Mouse (Mus musculus) megakaryocyte, embryonic 14.5 days (primary cell): Measurements from ENCODE around the gene Cnksr3. TPM values are rescaled to one million over a fixed set of nuclear protein-coding genes. Genes with fewer than 3 reads are reported as not detected.

Source experiments
- H3K27me3 ChIP-seq: replicated peaks from 2 replicates; pipeline ENCODE3; 2012; ENCODE audit warnings: inconsistent platforms
- H3K36me3 ChIP-seq: replicated peaks from 2 replicates; pipeline ENCODE3; 2012; ENCODE audit warnings: low read length, inconsistent platforms, mixed read lengths
- H3K4me1 ChIP-seq: 2 replicates; pipeline ENCODE4 v1.6.1; 2012; ENCODE audit warnings: inconsistent platforms
- H3K4me3 ChIP-seq: replicated peaks from 2 replicates; pipeline ENCODE3; 2012; ENCODE audit warnings: moderate library complexity, mild to moderate bottlenecking, inconsistent platforms
- H3K9me3 ChIP-seq: 2 replicates; pipeline ENCODE4 v1.6.1; 2012; ENCODE audit warnings: inconsistent platforms
- FLI1 ChIP-seq: IDR thresholded peaks from 2 replicates; pipeline ENCODE4 v1.6.1; 2012; ENCODE audit warnings: low read length, inconsistent platforms, mixed read lengths
- GATA1 ChIP-seq: IDR thresholded peaks from 3 replicates; pipeline ENCODE4 v1.6.1; 2012; ENCODE audit warnings: mixed read lengths, low read length, inconsistent platforms, borderline replicate concordance
- polyA plus RNA-seq: library from polyadenylated mRNA; stranded (reverse); fragments of >175 nt; gene quantifications from 2 replicates; pipeline ENCODE4 v1.2.3, GENCODE M21; 2012; ENCODE audit warnings: low replicate concordance; ENCODE audit not compliant: insufficient read depth

Cnksr3 gene
- polyA plus RNA-seq, 1 experiment: 14.8 TPM

DNA sequence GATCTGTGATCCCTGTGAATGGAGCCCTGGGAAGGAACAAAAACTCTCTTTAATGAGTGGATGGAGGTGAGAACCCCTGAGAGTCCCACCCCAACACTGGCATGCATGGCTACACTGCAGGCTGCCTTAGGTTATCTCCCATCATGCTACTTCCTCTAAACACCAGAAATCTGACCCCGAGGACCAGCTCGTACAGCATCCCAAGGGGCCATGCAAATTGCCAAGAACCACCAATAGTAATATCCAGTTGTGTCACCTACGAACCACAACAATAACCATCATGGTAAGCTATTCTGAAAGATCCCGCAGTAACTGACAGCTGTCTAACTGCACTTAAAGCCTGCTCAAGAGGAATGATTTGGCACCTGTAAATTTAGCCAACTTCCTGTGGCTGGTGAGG lies 59.1 kb downstream of the Cnksr3 start:
- no peak overlapping the region for H3K4me3 ChIP-seq
- TF ChIP-seq FLI1 (no peak), GATA1 (no peak)
- peaks cover 74% of the 10 kb centered on the region for H3K36me3 ChIP-seq
- no peaks in the 10 kb centered on the region for H3K27me3 ChIP-seq
- peaks cover 8% of the 10 kb centered on the region for H3K9me3 ChIP-seq
- H3K4me1 ChIP-seq: peaks cover 47% of the 10 kb centered on the region

DNA sequence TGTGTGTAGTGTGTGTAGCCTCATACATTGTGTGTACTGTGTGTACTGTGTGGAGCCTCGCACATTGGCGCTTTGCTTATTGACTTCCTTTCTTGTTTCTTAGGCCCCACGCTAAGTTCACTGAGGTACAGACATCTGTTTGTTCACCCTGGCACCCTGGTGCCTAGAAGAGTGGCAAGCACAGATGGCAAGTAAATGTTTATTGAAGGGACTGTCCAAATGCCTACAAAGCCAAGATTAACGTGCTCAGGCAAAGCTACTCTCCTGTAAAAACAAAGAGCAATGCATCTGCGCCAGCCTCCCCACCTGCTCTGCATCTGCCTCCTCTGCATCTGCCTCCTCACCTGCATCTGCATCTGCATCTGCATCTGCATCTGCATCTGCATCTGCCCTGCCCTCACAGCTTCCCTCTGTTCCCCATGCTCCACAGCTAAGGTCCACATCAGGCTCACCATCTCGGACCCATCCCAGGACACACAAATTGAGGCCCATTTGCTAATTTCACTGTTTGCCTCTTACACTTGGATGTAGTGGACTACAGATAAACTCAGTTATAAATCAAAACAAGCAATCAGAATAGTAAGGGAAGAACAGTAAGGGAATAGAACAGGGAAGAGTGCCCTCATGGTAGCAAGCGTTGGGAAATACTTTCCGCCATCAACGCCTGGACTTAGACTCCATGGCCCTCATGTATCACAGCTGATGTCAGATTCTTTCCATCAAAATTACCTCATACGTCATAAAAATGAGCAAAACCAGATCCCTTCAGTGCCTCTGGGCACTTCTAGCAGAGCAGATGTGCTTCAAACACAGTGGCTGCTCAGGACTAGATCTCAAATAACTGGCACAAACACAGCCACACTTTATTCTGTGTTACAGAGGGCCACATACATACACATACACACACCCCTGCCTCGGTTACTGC lies 62.1 kb downstream of the Cnksr3 start:
- H3K9me3 ChIP-seq: peaks cover under 1% of the 10 kb centered on the region; the same call in 1 of the 2 replicates
- no peak overlapping the region for H3K4me3 ChIP-seq
- H3K36me3 ChIP-seq: peaks cover 68% of the 10 kb centered on the region
- H3K27me3 ChIP-seq: no peaks in the 10 kb centered on the region
- no peak for TF ChIP-seq GATA1
- no peak for TF ChIP-seq FLI1
- peaks cover 58% of the 10 kb centered on the region for H3K4me1 ChIP-seq

DNA sequence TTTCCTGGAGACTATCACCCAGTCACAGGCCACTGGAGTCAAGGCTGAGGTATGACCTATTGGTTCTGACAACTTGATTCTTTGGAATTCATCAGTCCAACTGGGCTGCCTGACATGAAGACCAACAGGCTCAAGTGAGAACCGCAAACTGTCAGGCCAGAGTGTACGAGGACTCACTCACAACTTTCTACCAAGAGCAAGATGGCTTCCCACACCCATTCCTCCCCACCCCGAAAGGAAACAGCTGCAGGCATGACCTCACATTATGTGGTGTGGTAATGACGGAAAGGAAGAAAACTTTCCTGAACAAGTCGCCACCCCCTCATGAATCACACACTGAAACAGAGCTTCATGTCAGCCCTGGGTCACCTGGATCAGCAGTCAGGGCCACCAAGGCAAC lies 66.4 kb downstream of the Cnksr3 start:
- H3K4me1 ChIP-seq: peaks cover 72% of the 10 kb centered on the region

DNA sequence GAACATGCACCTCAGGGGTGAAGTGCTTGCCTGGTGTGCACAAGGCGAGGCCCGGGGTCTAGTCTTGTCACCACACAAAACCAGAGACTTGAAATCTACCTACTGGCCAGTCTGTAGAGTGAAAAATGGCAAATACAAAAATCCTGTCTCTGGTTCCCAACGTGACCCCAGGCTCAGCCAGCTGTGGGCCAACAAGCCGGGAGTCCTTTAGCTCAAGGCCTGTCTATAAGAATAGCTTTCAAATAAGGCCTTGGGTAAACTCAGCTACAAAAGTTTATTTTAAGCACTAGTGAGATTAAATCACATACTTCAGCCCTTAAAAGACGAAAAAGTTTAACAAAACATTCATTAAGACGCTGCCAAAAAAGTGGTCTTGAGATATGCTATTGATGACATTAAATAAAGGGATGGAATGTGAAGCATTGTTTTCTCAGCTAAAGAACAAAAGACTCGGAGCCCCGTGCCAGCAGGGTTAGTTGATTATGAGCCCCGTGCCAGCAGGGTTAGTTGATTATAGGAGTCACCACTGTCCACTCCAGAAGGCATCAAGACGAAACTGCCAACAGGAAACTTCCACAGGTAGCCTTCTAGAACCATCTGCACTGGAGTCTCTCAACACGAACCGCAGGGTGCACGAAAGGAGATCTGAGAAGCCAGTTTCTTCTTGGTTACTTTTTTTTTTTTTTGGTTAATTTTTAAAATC lies 67.8 kb downstream of the Cnksr3 start:
- peaks cover 74% of the 10 kb centered on the region for H3K36me3 ChIP-seq
- no peak for TF ChIP-seq FLI1
- TF ChIP-seq GATA1: no peak
- H3K4me3 ChIP-seq: no peak overlapping the region
- H3K27me3 ChIP-seq: no peaks in the 10 kb centered on the region
- H3K9me3 ChIP-seq: no peaks in the 10 kb centered on the region
- peaks cover 82% of the 10 kb centered on the region for H3K4me1 ChIP-seq

More for the DNA sequence above, 66.4 kb downstream of the Cnksr3 start:
- H3K36me3 ChIP-seq: peaks cover 72% of the 10 kb centered on the region
- no peaks in the 10 kb centered on the region for H3K27me3 ChIP-seq
- H3K9me3 ChIP-seq: no peaks in the 10 kb centered on the region
- H3K4me3 ChIP-seq: peak overlapping the region; percentile 34
- TF ChIP-seq GATA1 (no peak), FLI1 (no peak)

GRCm38 (mm10) chr10:7142287-7142686 lies 69.8 kb downstream of the Cnksr3 start:
- Histone ChIP-seq H3K4me1 (peaks cover 67% of the 10 kb centered on the region), H3K9me3 (no peaks in the 10 kb centered on the region), H3K36me3 (peaks cover 85% of the 10 kb centered on the region), H3K27me3 (no peaks in the 10 kb centered on the region), H3K4me3 (no peak overlapping the region)
- TF ChIP-seq FLI1 (no peak), GATA1 (no peak)

DNA sequence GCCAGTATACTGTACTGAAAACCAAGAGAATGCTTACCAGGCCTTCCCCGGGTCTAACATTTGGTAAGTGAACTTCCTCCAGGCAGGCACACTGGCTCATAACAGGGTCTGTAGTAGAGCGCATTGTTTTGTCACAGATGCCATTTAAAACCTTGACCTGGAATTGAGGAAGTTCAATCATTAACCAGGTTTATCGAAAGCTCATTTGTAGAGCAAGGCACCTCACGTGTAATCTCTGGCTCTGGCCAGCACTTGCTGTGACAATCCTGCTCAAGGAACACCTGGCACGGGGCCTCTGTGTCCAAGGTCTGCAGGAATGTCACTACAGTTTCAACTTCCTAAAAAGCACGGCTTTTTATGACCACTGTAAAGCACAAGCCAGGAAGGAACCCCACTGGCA lies 71.8 kb downstream of the Cnksr3 start:
- TF ChIP-seq FLI1 (no peak), GATA1 (no peak)
- Histone ChIP-seq H3K4me1 (peaks cover 51% of the 10 kb centered on the region), H3K36me3 (peaks cover 89% of the 10 kb centered on the region)

DNA sequence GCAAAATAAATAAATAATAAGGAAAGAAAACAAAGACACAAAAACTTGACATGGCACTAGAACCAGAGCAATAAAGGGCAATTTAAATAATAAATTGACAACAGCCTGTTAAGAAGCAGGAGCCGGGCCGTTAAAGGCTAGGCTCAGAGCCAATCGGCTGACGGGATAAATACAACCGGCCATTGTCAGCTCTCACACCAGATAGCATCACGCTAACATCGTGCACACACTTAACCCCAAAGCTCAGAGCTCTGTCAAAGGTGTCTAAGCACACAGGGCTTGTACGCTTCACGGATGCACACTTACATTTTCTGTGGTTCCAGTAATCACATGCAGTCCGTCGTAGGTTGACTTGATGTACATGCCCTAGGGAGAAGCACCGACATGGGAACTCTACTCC lies 74.0 kb downstream of the Cnksr3 start:
- Histone ChIP-seq H3K4me1 (peaks cover 37% of the 10 kb centered on the region), H3K36me3 (peaks cover 93% of the 10 kb centered on the region), H3K27me3 (no peaks in the 10 kb centered on the region), H3K9me3 (no peaks in the 10 kb centered on the region), H3K4me3 (no peak overlapping the region)
- TF ChIP-seq FLI1 (no peak), GATA1 (no peak)

More for the DNA sequence above, 71.8 kb downstream of the Cnksr3 start:
- no peaks in the 10 kb centered on the region for H3K27me3 ChIP-seq
- H3K4me3 ChIP-seq: no peak overlapping the region
- no peaks in the 10 kb centered on the region for H3K9me3 ChIP-seq

DNA sequence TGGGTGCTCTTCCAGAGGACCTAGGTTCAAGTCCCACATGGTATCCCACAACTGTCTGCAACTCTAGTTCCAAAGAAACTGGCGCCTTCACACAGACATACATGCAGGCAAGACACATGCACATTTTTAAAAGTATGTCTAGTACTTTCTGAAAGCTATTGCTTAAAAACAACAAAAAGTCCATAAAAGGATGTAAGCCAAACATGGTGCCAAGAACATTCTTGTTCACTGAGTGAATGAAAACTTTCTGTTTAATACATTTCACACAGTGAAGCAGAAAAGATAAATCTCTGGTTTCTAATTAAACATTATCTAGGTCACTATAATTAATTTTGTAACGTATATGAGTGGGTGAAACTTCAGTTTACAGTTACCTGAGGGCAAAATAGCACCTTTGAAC lies 76.3 kb downstream of the Cnksr3 start:
- no peak for TF ChIP-seq FLI1
- no peak for TF ChIP-seq GATA1
- Histone ChIP-seq H3K9me3 (no peaks in the 10 kb centered on the region), H3K27me3 (no peaks in the 10 kb centered on the region), H3K36me3 (peaks cover 98% of the 10 kb centered on the region), H3K4me1 (peaks cover 15% of the 10 kb centered on the region), H3K4me3 (no peak overlapping the region)

GRCm38 (mm10) chr10:7133005-7133404 lies 79.0 kb downstream of the Cnksr3 start:
- Histone ChIP-seq H3K4me1 (peaks cover 18% of the 10 kb centered on the region), H3K36me3 (peaks cover 98% of the 10 kb centered on the region), H3K27me3 (no peaks in the 10 kb centered on the region), H3K9me3 (no peaks in the 10 kb centered on the region), H3K4me3 (no peak overlapping the region)
- no peak for TF ChIP-seq FLI1
- no peak for TF ChIP-seq GATA1

DNA sequence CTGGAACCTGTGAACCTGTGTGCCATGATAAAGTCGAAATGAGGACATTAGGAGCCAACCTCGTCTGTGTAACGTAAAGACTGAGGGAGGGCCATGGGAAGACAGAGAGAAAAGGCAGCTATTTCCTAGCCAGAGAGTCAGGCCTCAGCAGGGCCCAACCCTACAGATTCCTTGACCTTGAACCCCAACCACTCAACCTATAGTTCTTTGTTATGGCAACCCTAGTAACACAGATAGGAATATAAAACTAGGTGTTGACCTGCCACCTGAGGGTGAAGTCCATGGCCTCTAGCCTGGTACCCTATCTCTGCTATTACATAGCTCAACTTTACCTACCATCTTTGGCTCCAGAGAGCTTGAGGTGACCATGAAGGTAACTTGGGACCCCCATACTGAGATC lies 80.6 kb downstream of the Cnksr3 start:
- TF ChIP-seq FLI1 (no peak), GATA1 (no peak)
- no peak overlapping the region for H3K4me3 ChIP-seq
- H3K4me1 ChIP-seq: peaks cover 15% of the 10 kb centered on the region
- no peaks in the 10 kb centered on the region for H3K27me3 ChIP-seq
- no peaks in the 10 kb centered on the region for H3K9me3 ChIP-seq
- peaks cover 98% of the 10 kb centered on the region for H3K36me3 ChIP-seq
